Mouse (Mus musculus) E14TG2a.4 (cell line): ENCODE data around the gene Wdr45b.

Experiments used
- CTCF ChIP-seq: conservative IDR thresholded peaks from 2 replicates; pipeline ENCODE4 v1.5.1; 2014; ENCODE audit warnings: low read length
- NANOG ChIP-seq: IDR thresholded peaks from 2 replicates; pipeline ENCODE4 v1.6.1; 2014; ENCODE audit warnings: borderline replicate concordance, low read length, mixed read lengths
- POU5F1 ChIP-seq: IDR thresholded peaks from 2 replicates; pipeline ENCODE4 v1.6.1; 2014; ENCODE audit warnings: low read length, borderline replicate concordance

DNA sequence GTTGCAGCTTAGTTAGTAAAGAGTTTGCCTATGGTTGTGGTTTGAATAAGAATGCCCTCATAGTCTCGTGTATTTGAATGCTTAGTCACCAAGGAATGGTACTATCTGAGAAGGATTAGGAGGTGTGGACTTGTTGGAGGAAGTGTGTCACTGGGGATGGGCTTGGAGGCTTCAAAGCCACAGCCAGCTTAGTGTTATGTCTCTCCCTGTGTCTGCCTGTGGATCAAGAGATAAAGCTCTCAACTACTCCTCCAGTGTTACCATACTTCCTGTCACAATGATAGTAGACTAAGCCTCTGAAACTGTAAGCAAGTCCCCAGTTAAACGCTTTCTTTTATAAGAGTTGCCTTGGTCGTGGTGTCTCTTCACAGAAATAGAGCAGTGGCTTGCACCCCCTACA, 36.5 kb upstream of the Wdr45b start:
- no peak for TF ChIP-seq CTCF
- TF ChIP-seq POU5F1, result no peak
- no peak for TF ChIP-seq NANOG
